Mouse (Mus musculus) heart, adult 2 months (tissue): Measurements from ENCODE around the gene Rmnd5b. TPM values are rescaled to one million over a fixed set of nuclear protein-coding genes. Genes with fewer than 3 reads are reported as not detected.
A peak's percentile ranks its signal among the peaks of the same experiment; 100 is the strongest.

ENCODE experiments used
- DNase-seq, 2 experiments: peaks; one replicate each; pipeline ENCODE4 v3.0.0; 2021
- H3K27ac ChIP-seq: fragments of 200-600 bp; 2 replicates; pipeline ENCODE4 v1.8.1; 2022
- H3K27me3 ChIP-seq: fragments of 200-500 bp; 2 replicates; pipeline ENCODE4 v1.6.1; 2012; ENCODE audit warnings: mild to moderate bottlenecking, low read length, inconsistent platforms, mixed read lengths; ENCODE audit not compliant: control insufficient read depth, insufficient read depth
- H3K36me3 ChIP-seq: fragments of 200-500 bp; 2 replicates; pipeline ENCODE4 v1.6.1; 2012; ENCODE audit warnings: low read length, inconsistent platforms; ENCODE audit not compliant: control insufficient read depth, insufficient read depth
- H3K4me1 ChIP-seq: fragments of 200-500 bp; 2 replicates; pipeline ENCODE4 v1.6.1; 2011; ENCODE audit warnings: low read length; ENCODE audit not compliant: control insufficient read depth, insufficient read depth
- H3K4me3 ChIP-seq: fragments of 200-600 bp; 2 replicates; pipeline ENCODE4 v1.8.1; 2022
- H3K79me2 ChIP-seq: fragments of 200-500 bp; replicated peaks from 2 replicates; pipeline ENCODE4 v1.6.1; 2012; ENCODE audit warnings: mild to moderate bottlenecking, inconsistent platforms, low read length, moderate library complexity, mixed read lengths; ENCODE audit not compliant: control insufficient read depth, insufficient read depth
- H3K9ac ChIP-seq: fragments of 200-500 bp; 2 replicates; pipeline ENCODE4 v1.6.1; 2012; ENCODE audit warnings: low read depth, mild to moderate bottlenecking, control low read depth, inconsistent platforms, low read length, mixed read lengths
- CTCF ChIP-seq: fragments of 200-600 bp; IDR thresholded peaks from 2 replicates; pipeline ENCODE4 v1.8.1; 2022; ENCODE audit warnings: antibody characterized with exemption, mild to moderate bottlenecking, moderate library complexity
- EP300 ChIP-seq: fragments of 200-500 bp; IDR thresholded peaks from 2 replicates; pipeline ENCODE4 v1.6.1; 2011; ENCODE audit warnings: low read depth, low read length, control low read depth; ENCODE audit not compliant: insufficient read depth
- POLR2A ChIP-seq: fragments of 200-500 bp; IDR thresholded peaks from 2 replicates; pipeline ENCODE4 v1.6.1; 2011; ENCODE audit warnings: mild to moderate bottlenecking, low read depth, low read length, control low read depth; ENCODE audit not compliant: insufficient read depth
- WGBS: fragments of 180-500 bp; shearing (Covaris S2); methylation state at CpG from one replicate; pipeline ENCODE4 v1.1.7; 2018; 5-methylcytosine and 5-hydroxymethylcytosine counted together
- intact Hi-C: fragments of 180-260 bp; cut with DNase I; formaldehyde crosslinking; loops from one replicate; pipeline ENCODE4 v1.15.1; 2025
- polyA plus RNA-seq: library from polyadenylated mRNA; depleted of rRNA; stranded (reverse); fragments of >200 nt; gene quantifications from 2 replicates; pipeline ENCODE4 v1.2.3, GENCODE M21; 2012
- total RNA-seq, 2 experiments: library from RNA; stranded (reverse); gene quantifications; 2 replicates each; pipeline ENCODE4 v1.2.3; 2021

Gene Rmnd5b
- total and polyA plus RNA-seq, 3 experiments = 14.0 to 24.8 (median 15.0) TPM

GRCm38 (mm10) chr11:51650691-51651515 is 15.2 kb upstream of the Rmnd5b start, which contains the start of the genes N4bp3 and D930048N14Rik:
Gene N4bp3 (minus strand): TSS chr11:51650842.
Gene D930048N14Rik (plus strand): TSS chr11:51650954.
- 2% methylated on average over 67 of the region's 70 CpGs for WGBS
- Histone ChIP-seq H3K27me3 (no peaks in the 10 kb centered on the region), H3K36me3 (no peaks in the 10 kb centered on the region), H3K9ac (peak within 1 kb of the TSS; percentile 87), H3K79me2 (no peaks in the 10 kb centered on the region), H3K4me3 (peak within 1 kb of the TSS; percentile 76), H3K4me1 (peaks cover 5% of the 10 kb centered on the region), H3K27ac (peak within 1 kb of the TSS; percentile 86)
- TF ChIP-seq CTCF = peak; percentile 34
- peak; percentile 68 for TF ChIP-seq POLR2A
- no peak for TF ChIP-seq EP300
- intact Hi-C loops = no loop called here
- DNase-seq = peak; percentile 89

DNA sequence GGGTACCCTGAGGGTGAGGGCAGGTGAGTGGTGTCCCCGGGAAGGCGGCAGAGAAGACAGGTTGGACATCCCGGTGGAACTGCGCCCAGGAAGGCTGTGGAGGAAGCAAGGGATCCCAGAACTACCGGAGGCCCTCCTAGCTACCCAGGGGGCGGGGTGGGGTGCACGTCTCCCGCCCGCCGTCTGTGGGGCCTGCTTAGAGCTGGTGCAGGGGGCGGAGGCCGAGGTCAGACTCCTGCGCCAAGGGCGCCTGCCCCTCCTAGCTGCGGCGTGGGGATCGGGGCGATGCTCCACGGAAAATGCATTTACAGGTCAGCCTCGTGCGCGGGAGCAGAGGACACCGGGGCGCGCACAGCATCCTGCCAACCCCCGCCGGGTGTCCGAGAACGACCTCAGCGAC is 14.6 kb upstream of the Rmnd5b start:
- H3K27ac ChIP-seq = peak overlapping the region; percentile 86
- no peak for DNase-seq
- peaks cover 5% of the 10 kb centered on the region for H3K4me1 ChIP-seq
- intact Hi-C loops = no loop called here
- H3K4me3 ChIP-seq = peak overlapping the region; percentile 76
- no peaks in the 10 kb centered on the region for H3K27me3 ChIP-seq
- TF ChIP-seq EP300 = no peak
- TF ChIP-seq CTCF = no peak
- no peak for TF ChIP-seq POLR2A
- no peaks in the 10 kb centered on the region; the same call in 1 of the 2 replicates for H3K36me3 ChIP-seq
- peak overlapping the region; percentile 87 for H3K9ac ChIP-seq
- no peaks in the 10 kb centered on the region for H3K79me2 ChIP-seq
- WGBS = 3% methylated on average over 30 of the region's 30 CpGs

DNA sequence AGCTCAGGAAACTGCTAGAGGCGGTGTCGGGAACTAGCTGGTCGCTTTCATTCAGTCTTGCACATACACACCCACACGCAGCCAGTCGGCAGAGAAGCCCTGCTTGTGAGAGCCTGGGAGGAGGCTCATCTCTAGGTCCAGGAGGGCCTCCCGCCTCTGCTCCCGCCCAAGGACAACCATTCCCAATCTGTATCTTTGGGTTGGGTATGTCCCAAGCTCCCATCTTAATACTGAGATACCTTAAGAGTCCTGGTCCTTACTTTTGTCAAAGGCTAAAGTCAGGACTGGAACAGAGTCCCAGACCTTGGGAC is 14.1 kb upstream of the Rmnd5b start:
- no peaks in the 10 kb centered on the region; the same call in 1 of the 2 replicates for H3K36me3 ChIP-seq
- WGBS = 13% methylated on average over 7 of the region's 7 CpGs
- peak overlapping the region; percentile 87 for H3K9ac ChIP-seq
- H3K4me3 ChIP-seq = peak overlapping the region; percentile 76
- TF ChIP-seq CTCF (no peak), EP300 (no peak), POLR2A (no peak)
- DNase-seq = peak in 1 of 2 experiments; percentile 33
- H3K27ac ChIP-seq = peak overlapping the region; percentile 86
- no peaks in the 10 kb centered on the region for H3K27me3 ChIP-seq
- no peaks in the 10 kb centered on the region for H3K79me2 ChIP-seq
- intact Hi-C loops = no loop called here
- H3K4me1 ChIP-seq = peaks cover 5% of the 10 kb centered on the region

DNA sequence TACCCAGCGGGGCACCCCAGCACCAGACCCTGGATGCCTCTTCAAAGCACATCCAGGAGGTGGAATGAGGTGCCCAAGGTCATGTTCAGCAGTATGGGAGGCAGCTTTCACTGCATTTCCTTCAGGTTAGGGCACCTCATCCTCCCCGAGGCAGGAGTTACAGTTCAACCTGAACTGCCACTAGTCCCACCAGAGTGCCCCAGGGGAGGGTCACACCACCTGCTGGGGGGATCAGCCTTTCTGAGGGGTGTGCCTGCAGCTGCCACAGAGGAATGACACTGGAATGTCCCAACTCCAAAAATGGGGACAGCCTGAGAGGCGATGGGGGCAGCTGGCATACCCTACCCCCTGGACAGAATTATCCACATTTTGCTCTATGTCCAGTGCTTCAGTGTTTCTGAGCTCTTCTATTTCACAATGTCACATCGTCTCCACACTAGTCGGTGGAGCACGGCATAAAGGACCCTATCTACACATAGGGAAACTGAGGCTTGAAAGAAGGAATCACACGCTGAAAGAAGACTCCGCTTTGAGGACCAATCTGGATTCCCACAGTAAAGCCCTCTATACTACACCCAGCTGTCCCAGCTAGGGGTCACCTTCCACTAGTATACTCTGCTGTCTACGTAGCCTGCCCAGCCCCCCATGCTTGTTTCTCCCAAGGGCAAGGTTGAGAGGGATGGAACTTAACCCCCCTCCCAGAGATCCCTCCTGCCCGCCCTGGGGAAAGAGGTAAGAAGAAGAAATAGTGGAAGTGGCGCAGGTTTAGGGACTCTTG is 13.6 kb upstream of the Rmnd5b start:
- Histone ChIP-seq H3K27me3 (no peaks in the 10 kb centered on the region), H3K9ac (peak overlapping the region; percentile 87), H3K36me3 (no peaks in the 10 kb centered on the region; the same call in 1 of the 2 replicates), H3K4me3 (peak overlapping the region; percentile 76), H3K4me1 (peaks cover 7% of the 10 kb centered on the region), H3K79me2 (no peaks in the 10 kb centered on the region), H3K27ac (peak overlapping the region; percentile 86)
- 52% methylated on average over 11 of the region's 11 CpGs for WGBS
- no peak for DNase-seq
- no peak for TF ChIP-seq CTCF
- TF ChIP-seq POLR2A = 0 out of 2 replicates have a peak, but pooled peaks have one; percentile 24
- intact Hi-C loops = no loop called here

- WGBS = 39% methylated on average over 3 of the region's 3 CpGs
- no peaks in the 10 kb centered on the region for H3K27me3 ChIP-seq
- no peaks in the 10 kb centered on the region for H3K79me2 ChIP-seq
- intact Hi-C loops = no loop called here
- no peaks in the 10 kb centered on the region; the same call in none of the 2 replicates for H3K36me3 ChIP-seq
- peaks cover 7% of the 10 kb centered on the region for H3K4me1 ChIP-seq
- peak overlapping the region; percentile 76 for H3K4me3 ChIP-seq
- peak overlapping the region; percentile 86 for H3K27ac ChIP-seq
- no peak for DNase-seq
- TF ChIP-seq POLR2A = no peak
- TF ChIP-seq EP300 = no peak
- no peak for TF ChIP-seq CTCF
- H3K9ac ChIP-seq = peak overlapping the region; percentile 87
These were observed 12.9 kb upstream of the Rmnd5b start for GRCm38 (mm10) chr11:51648566-51648965.
